Mouse (Mus musculus): ENCODE measurements around the gene Krtap9-3.
"Not testable (repeated sequence)": the region's sequence is repeated elsewhere in the genome, so short reads cannot be mapped to it uniquely, and the experiment has no call there.

The Krtap9-3 gene

DNA sequence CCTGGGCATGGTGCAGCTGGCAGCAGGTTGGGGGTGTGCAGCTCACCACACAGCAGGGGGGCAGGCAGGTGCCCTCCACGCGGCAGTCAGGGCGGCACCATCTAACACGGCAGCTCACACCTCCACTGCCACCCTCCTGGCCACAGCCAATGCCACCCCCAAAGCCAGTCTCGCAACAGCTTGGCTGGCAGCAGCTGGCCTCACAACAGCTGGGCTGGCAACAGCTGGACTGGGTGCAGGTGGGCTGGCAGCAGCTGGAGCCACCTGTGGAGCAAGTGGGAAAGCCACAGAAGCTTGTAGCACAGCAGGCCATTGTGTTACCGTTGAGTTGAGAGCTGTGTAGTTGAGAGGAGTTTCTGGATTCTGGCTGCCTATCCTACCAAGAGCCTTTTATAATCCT is at the start of gene Krtap9-3:
Krtap9-3 (minus strand) TSS at position 364 of the 400 bp plus-strand sequence.
- not testable (repeated sequence) for DNase-seq (ENCODE audit: low read depth, low spot score)

DNA sequence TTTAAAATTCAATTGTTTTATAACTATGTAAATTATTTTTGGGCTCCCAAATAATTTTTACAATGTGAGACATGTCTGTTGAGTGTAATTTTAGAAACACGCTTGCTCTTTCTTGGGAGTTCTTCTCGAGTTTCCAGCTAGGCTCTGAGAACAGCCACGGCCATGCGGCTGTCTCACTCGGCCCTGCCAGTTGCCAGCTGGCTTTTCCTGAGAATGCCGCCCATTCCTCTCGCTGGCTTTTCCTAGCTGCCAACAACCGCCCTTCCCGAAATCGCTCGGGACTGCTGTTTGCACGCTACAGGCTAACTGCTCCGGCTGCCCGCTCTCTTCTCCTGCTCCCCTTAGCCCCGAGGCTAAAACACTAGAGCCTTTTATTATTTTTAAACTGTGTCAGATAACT is 48.5 kb upstream of the Krtap9-3 start:
- no peak for DNase-seq (ENCODE audit: low read depth, low spot score)

- no peak for DNase-seq (ENCODE audit: low read depth, low spot score)
Measured at GRCm38 (mm10) chr11:99644351-99644750, 46.4 kb upstream of the Krtap9-3 start.

- DNase-seq (ENCODE audit: low read depth, low spot score), result not testable (repeated sequence)
Measured at GRCm38 (mm10) chr11:99643635-99644139, 45.8 kb upstream of the Krtap9-3 start, which contains the start of gene Krtap4-7. Gene Krtap4-7, minus strand, starts transcription at chr11:99644089.

- peak; percentile 71 for DNase-seq (ENCODE audit: low read depth, low spot score)
Measured at GRCm38 (mm10) chr11:99640926-99641325, 43.0 kb upstream of the Krtap9-3 start.

GRCm38 (mm10) chr11:99637086-99637485 is 39.2 kb upstream of the Krtap9-3 start:
- no peak for DNase-seq (ENCODE audit: low read depth, low spot score)

- no peak for DNase-seq (ENCODE audit: low read depth, low spot score)
Measured at GRCm38 (mm10) chr11:99634653-99635134, 36.8 kb upstream of the Krtap9-3 start, which contains the start of gene Krtap4-2. Gene Krtap4-2, minus strand, starts transcription at chr11:99635084.

DNA sequence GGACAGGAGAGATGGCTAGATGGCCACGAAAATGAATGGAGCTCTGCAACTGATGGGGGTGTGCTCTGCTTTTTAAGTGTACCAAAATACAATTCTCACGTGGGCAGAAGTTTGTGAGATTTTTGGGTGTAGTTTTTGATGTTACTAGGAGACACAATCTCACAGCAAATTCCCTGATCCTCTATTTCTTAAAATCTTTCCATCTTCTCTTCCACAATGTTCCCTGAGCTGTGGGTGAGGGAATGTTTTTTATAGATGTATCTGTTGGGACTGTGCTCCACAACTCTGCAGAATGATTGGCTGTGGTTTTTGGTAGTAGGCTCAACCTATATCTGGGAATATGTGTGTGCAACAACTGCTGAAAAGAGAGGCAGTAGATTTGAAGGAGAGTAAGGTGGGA is 35.4 kb upstream of the Krtap9-3 start:
- DNase-seq (ENCODE audit: low read depth, low spot score), result no peak

- no peak for DNase-seq (ENCODE audit: low read depth, low spot score)
Measured at GRCm38 (mm10) chr11:99630890-99631289, 33.0 kb upstream of the Krtap9-3 start.

GRCm38 (mm10) chr11:99628138-99628537 is 30.2 kb upstream of the Krtap9-3 start, which contains the start of gene Krtap4-1:
Gene Krtap4-1, minus strand, starts transcription at chr11:99628238.
- no peak for DNase-seq (ENCODE audit: low read depth, low spot score)

DNA sequence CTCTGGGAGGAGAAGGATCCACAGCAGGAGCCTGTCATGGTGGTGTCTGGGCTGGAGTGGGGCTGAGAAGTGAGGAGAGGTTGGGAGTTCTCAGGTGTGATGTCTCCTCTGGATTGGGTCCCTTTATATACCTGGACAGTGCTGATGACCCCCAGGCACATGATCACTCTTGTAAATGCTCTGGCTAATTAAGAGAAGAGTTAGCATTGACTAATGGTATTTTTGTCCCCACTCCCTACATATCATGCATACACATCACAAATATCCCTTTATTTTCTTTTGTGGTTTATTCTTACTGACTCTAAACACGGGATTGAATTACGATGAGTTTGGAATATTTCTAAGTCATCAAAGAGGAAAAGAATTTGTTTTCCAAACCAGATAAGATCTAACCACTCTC is 22.4 kb upstream of the Krtap9-3 start, which contains the start of gene Gm11562:
Gm11562 (minus strand) TSS at position 101 of the 400 bp plus-strand sequence.
- no peak for DNase-seq (ENCODE audit: low read depth, low spot score)

DNA sequence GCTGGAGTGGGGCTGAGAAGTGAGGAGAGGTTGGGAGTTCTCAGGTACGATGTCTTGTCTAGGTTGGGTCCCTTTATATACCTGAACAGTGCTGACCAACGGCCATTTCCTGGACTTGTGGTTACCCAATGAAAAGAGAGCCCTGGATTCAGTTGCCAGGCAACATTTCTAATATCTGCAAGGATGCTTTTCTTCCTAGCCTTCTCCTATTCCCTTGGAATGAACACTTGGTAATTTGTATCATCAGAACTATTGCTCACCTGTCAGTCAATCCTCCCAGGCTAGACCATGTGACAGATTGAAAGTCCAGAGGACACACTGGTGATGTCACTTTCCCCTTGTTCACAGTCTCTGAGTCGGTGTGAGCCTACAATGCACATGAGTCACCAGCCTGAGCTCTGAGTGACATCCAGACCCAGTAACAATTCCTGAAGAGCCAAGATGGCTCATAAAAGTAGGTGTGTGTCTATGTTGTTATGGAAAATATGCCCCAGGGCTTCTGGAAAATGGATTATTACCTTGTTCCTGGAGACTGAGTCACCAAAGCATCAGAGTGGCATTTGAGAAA is 17.0 kb upstream of the Krtap9-3 start, which contains the start of gene Krtap2-4:
Krtap2-4 (minus strand) TSS at position 51 of the 568 bp plus-strand sequence.
- peak; percentile 78 for DNase-seq (ENCODE audit: low read depth, low spot score)

DNA sequence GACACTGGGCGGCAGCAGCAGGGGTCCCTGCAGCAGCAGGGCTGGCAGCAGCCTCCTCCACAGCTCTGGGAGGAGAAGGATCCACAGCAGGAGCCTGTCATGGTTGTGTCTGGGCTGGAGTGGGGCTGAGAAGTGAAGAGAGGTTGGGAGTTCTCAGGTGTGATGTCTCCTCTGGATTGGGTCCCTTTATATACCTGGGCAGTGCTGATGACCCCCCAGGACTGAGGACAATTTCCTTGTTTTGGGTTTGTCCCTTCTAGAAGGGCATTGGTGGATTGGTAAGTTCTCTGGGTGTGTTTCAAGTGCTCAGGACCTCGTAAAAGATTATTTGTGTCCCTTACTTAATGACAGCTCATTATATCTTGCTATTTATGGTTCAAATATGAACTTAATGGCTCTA is 12.2 kb upstream of the Krtap9-3 start, which contains the start of gene Gm11937:
Gm11937 (minus strand) TSS at position 101 of the 400 bp plus-strand sequence.
- DNase-seq (ENCODE audit: low read depth, low spot score), result not testable (repeated sequence)

DNA sequence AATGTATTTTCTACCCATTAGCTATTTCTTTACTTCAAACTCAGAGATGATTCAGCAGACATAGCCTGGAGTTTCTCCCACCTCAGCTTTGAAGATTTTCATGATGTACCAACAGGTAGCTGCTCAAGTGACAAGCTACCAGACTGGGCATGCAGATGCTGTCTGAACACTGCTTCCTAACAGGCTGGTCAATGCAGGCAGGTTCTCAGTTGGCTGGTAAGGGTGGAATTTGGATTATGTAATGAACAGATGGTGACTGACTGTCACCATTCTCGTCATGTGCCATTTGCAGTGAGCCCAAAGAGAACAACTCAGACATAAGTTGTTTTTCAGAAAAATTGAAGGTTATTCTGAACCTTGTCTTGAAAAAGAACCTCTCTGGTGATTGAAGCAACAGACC is 11.2 kb upstream of the Krtap9-3 start:
- no peak for DNase-seq (ENCODE audit: low read depth, low spot score)

DNA sequence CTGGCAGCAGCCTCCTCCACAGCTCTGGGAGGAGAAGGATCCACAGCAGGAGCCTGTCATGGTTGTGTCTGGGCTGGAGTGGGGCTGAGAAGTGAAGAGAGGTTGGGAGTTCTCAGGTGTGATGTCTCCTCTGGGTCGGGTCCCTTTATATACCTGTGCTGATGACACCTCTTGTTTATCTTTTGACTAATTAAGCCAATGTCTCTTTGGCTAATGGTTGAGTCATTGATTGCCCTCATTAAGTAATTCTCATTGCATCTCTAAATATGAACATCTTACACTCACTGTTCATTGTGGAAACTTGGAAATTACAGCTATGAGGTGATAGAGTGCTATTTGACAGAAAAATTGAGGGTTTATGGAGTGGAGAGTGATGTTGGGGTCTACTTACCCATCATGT is 5.3 kb upstream of the Krtap9-3 start, which contains the start of gene Gm11938:
Gm11938 (minus strand) TSS at position 101 of the 400 bp plus-strand sequence.
- DNase-seq (ENCODE audit: low read depth, low spot score), result not testable (repeated sequence)

DNA sequence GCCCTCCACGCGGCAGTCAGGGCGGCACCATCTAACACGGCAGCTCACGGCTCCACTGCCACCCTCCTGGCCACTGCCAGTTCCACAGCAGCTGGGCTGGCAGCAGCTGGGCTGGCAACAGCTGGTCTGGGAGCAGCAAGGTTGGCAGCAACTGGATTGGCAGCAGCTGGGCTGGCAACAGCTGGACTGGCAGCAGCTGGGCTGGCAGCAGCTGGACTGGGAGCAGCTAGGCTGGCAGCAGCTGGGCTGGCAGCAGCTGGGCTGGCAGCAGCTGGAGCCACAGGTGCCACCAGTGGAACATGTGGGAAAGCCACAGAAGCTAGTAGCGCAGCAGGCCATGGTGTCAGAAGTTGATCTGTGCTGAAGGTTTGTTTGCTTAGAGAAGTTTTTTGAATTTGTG is 6.9 kb downstream of the Krtap9-3 start, which contains the start of gene Krtap1-3:
Krtap1-3 (minus strand) TSS at position 359 of the 400 bp plus-strand sequence.
- DNase-seq (ENCODE audit: low read depth, low spot score), result no peak

GRCm38 (mm10) chr11:99585096-99585495 is 12.8 kb downstream of the Krtap9-3 start:
- no peak for DNase-seq (ENCODE audit: low read depth, low spot score)

GRCm38 (mm10) chr11:99583245-99583704 is 14.6 kb downstream of the Krtap9-3 start, which contains the start of gene Krtap1-4:
Gene Krtap1-4, minus strand, starts transcription at chr11:99583654.
- DNase-seq (ENCODE audit: low read depth, low spot score), result no peak

- peak; percentile 91 for DNase-seq (ENCODE audit: low read depth, low spot score)
Measured at GRCm38 (mm10) chr11:99581564-99581963, 16.3 kb downstream of the Krtap9-3 start.

DNA sequence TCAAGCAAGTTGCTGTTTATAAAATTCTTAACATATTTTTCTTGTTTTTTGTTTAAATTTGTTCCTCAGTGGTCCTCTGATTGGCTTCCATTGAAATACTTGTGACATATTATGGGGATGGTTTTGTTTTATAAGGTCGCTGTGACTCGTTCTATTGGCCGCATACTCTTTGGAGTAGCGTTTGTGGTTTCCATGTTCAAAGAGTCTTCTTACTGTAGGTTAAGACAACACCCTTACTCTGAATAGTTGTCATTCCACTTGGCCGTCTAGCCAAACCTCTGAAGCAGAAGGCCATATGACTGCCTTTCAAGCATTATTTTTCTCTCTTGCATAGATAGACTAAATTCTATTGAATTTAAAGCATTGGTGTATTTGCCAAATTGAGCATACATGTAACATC is 16.9 kb downstream of the Krtap9-3 start:
- DNase-seq (ENCODE audit: low read depth, low spot score), result peak; percentile 71

DNA sequence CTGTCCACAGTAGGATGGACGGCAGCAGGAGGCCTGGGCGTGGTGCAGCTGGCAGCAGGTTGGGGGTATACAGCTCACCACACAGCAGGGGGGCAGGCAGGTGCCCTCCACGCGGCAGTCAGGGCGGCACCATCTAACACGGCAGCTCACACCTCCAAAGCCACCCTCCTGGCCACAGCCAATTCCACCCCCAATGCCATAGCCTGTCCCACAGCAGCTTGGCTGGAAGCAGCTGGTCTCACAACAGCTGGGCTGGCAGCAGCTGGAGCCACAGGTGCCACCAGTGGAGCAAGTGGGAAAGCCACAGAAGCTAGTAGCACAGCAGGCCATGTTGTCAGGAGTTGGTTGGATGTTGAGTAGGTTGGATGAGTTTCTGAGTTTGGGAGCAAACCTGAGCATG is 17.3 kb downstream of the Krtap9-3 start, which contains the start of gene Krtap1-5:
Krtap1-5 (minus strand) TSS at position 381 of the 400 bp plus-strand sequence.
- no peak for DNase-seq (ENCODE audit: low read depth, low spot score)

DNA sequence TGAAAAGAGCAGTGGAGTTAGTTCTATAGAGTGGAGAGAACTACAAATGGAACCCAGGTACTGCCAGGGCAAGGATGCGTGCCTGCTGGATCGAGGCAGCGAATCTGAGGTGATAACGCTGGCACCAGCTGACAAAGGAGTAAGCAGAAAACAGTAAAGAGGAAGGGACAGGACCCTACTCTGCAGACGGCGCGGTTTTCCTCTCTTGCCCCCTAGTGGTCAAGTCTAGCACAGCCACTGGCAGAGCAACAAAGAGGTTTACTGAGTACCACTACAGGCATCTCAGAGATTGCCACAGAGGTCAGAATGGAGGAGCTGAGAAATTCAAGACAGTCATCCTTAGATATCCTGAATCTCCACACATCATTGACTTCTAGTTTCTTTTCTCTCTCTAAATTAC is 23.8 kb downstream of the Krtap9-3 start:
- DNase-seq (ENCODE audit: low read depth, low spot score), result peak; percentile 88

All from 3T3-L1 (cell line).